Mouse (Mus musculus) heart, adult 18-20 months (tissue): ENCODE data around the gene Galnt13. TPM values are rescaled to one million over a fixed set of nuclear protein-coding genes. Genes with fewer than 3 reads are reported as not detected.
"Not testable (repeated sequence)": the region's sequence is repeated elsewhere in the genome, so short reads cannot be mapped to it uniquely, and the experiment has no call there.

Experiments
- DNase-seq, 2 experiments: peaks; one replicate each; pipeline ENCODE4 v3.0.0; 2021 to 2022; ENCODE audit warnings: mixed read lengths in 1 of 2
- total RNA-seq, 2 experiments: library from RNA; stranded (reverse); gene quantifications; 2 replicates each; pipeline ENCODE4 v1.2.3; 2021

Galnt13 gene
- total RNA-seq, 2 experiments from 2014 or later: not detected

DNA sequence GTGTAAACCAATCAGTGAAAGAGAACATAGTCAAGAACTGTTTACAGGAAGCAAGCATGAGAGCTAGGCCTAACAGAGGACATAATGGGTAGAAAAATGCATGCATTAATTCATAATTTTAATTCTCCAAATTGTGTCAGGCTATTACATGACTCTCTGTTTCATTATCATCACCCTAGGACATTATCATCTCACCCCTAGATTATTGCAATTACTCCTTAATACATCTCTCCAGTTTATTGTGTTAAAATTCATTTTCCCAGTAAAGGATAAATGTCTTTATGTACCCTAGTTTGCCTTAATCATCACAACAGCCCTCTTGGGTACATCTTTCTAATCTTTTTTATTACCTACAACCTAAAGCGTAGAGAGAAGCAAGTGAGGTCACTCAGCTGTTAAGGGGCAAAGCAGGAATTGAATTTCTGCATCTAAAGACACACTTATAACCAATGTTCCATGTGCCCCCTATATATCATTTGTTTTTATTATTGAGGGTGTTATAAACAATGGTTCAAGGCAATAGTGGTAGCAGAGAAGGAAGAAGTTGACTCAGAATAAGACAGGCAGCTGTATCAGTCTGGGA is 479.1 kb downstream of the Galnt13 start:
- no peak for DNase-seq

DNA sequence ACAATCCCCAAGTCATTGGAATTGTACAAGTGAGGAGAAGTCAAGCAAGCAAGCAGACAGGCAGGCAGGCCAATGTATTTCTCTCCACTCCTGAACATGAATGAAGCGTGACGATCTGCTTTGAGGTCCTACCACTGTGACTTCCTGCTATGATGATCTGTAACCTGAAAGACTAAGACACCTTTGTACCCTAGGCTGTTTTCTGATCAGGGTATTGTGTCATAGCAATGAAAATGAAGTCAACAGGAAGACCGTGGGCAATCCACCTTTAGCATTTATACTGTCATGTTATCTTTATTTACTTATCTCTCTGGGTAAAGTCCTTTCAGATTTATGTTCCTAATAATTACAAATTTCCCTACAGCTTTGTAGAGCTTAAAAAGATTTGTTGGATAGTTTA is 500.3 kb downstream of the Galnt13 start:
- no peak for DNase-seq

DNA sequence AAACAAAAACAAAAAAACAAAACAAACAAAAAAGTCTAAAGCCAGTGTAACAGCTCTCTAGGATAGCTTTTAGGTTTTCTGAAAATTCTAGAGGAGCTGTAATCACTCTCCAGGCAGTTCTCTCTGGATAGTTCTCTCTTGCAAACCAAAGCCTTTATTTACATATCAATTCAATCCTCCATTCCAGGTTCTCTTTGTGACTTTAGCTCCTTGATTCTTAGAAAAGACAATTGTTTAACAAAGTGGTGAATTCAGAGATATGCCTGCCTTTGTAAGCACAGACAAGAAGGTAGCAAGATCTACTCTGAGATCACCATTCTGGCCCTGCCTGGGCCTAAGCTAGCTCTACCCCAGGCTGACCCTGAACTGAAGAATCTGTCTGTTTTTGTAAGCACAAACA is 501.2 kb downstream of the Galnt13 start:
- no peak for DNase-seq

DNA sequence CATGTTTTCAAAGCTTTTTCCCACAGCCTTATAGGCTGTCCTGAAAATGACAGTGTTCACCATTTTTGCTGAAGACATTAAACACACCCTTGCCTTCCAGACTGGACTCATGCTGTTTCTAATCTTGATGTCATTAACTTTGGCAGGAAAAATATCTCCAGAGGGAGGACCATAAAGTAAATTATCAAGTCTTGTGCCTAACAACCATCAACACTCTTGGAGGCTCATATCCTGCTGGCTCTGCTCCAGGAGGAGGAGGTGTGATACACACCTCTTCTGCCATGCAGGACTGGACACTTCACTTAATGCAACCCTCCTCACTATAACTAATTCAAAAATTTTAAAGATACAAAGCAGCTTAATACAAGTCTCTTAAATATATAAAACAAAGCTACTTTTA is 502.0 kb downstream of the Galnt13 start:
- DNase-seq: no peak

DNA sequence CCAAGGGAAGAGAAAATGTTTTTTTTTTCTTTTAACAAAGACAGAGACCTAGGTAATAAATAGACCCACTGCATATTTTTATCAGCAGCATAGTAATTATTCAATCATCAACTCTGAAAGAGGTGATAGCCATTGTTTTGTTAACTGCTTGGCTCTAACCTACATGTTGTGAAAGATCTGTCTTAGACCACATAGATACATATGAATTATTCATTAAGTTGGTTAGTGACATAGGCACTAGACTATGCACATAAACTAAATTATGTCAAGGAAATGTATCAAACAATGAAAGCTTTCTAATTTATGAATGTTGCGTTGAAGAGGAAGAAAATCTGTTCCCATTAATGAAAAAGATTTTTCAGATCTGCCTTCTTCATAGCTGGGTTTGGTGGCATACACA is 507.3 kb downstream of the Galnt13 start:
- no peak for DNase-seq

DNA sequence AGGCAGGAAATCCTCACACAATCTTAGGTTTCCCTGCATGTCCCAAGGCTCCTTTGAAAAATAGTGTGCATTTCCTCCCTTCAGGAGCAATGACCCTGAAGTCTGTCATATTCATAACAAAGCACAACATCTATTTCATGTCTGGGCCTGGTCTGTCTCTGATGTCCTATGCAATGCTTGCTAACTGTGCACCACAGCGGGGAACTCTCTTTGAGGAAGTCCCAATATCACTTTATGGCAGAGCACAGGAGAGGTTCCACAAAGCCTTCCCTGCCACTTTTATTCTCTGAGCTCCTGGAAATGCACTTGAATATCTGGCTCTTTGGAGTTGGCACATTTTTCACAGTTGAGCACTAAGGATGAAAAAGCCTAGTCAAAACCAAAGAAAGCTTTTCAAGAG is 547.7 kb downstream of the Galnt13 start:
- DNase-seq: no peak

DNA sequence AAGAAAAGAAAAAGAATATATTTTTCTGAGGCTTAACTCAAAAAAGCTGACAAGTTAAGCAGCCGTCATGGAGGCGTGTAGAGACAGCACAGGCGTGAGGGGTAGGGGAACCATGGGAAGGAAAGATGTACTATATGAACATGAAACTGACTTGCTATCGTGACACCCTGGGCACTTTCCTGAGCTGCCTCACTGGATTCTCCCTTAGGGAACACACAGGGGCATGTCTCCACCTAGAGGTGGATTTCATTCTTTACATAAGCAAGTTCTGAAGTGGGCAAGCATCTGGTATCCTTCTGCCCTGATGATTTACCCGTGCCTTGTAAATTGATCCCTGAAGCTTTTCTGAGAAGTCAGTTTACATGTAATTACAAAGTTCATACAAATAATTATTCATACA is 586.4 kb downstream of the Galnt13 start:
- not testable (repeated sequence) for DNase-seq

DNA sequence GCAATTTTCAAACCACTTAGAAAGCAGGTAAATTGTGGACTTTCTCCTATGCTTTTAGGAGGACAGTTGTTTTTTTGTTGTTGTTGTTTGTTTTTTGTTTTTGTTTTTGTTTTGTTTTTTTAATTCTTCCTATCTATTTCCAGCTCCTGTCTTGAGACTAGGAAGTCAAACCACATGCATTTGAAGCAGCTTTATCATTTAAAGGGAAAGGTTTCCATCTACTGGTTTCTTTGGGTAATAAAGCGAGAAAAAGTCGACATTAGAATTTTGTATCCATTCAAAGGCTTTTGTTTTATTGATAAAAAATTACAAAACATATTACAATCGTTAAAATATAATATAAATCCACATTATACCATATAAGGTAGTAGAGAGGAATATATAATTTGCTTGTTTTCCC is 598.5 kb downstream of the Galnt13 start:
- DNase-seq: no peak

DNA sequence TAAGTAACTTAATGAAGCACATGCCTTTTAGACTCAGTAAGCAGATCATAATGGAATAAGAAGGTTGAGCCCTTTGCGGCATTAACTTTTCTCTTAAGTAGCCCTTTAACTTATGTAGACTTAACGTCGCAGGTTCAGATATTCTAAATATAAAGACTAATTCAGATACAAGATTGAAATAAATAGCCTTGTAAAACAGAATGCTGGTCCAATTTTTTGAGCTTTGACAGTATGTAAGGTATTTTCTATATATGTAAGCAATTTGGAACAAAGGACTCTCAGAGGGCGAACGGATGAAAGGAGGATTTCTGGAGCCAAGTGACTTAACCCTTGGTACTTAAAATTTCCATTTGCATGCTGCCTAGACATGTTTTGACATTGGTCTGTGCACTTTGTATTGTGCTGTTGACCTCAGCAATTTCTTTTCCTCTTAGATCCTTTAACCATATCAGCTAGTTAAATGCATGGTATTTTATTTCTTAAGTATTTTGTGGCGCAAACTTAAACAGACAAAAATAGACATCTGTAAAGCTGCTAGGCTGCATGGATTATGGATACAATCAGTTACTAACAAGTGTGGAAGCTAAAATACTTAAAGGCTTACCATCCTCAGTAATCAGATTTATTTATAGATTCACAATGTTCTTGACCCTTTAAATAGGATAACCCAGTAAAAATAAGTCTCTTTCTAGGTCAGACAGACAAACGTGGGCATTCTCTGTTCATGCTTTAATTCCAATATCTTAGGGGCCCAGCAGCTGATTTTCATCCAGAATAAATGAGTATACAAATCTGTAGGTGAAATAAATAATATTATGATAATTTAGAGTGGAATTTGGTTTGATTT is 629.6 kb downstream of the Galnt13 start:
- no peak for DNase-seq

DNA sequence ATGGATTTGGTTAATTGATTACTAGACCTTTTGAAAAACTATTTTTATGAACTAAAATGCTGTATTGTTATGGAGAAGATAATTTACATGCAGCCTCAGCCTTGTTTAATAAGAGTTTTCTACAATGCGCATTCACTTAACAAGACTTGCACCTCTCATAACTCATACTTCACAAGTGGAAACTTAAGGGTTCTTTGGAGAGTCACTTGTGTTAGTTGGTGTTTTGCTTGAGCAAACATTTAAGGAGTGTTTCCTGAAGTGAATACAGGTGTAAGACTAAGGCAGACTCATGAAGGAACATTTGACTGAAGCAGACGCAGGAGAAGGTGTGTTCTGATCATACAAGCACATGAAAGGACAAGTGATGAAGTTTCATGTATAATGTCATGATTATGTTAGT is 649.5 kb downstream of the Galnt13 start:
- DNase-seq: no peak

DNA sequence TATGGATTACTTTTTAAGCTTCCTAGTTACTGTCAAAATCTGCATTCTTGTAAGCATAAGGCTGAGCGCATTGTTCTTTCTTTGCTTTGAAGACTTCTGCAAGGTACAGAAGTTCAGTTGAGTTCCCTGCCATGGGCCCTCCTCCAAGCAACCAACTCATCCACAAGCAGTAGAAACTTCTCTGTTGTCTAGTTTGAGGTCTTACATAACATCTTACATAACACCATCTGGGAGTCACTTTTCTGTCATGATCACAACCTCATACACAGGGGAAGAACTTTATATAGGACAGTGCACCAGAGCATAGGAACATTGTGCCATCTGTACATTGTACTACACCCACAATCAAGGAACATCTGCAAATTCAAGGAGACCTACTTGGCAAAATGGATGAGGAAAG is 651.9 kb downstream of the Galnt13 start:
- no peak for DNase-seq

DNA sequence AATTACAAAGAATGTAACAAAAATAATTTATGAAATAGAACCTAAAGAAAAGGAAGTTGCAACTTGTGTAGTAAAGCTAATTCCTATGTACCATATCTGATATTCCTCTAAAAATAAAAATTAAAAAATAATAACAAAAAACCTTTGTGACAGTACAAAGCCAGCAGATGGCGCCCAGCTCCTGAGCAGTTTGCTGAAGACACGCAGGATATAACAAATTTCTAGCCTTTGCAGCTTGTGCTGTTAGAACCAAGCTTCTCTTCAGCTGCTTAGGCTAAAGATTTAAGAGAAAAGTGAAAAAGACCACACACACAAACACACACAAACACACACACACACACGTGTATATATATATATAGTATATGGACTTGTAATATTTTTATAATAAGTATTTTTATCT is 654.2 kb downstream of the Galnt13 start:
- peak in 1 of 2 experiments; percentile 26 for DNase-seq

DNA sequence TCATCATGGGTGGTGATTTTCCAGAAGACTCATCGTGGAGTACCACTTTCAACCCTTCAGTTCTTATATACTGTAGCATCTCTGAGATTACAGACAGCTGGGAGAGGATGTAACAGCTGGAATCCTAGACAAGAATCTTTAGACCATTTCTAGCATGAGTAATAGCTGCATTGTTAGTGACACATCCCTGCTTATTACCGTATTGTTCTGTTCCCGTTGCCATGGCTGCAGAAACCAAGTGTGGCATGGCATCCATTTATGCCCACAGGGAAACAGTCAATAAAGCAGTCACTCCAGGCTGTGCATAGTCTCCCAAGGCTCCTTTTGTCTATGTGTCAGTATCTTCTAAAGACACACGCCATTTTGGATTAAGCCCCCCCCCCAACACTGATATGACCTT is 655.4 kb downstream of the Galnt13 start:
- DNase-seq: no peak

DNA sequence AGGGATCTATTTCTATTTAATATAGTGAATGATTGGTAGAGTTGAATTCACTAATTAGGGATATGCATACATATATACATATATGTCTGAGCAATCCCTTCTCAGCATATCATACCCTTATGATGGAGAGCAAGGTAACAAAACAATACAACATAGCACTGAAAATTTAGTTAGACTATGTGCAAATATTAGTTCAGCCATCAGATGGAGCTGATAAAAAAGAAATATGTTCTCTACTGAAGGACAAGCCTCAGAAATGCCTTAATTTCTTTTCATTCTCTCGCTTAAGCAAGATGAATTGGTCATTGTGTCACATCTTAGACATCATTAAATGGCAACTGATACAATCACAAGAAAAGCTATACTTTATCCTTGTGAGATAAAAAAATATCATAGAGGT is 663.0 kb downstream of the Galnt13 start:
- no peak for DNase-seq

DNA sequence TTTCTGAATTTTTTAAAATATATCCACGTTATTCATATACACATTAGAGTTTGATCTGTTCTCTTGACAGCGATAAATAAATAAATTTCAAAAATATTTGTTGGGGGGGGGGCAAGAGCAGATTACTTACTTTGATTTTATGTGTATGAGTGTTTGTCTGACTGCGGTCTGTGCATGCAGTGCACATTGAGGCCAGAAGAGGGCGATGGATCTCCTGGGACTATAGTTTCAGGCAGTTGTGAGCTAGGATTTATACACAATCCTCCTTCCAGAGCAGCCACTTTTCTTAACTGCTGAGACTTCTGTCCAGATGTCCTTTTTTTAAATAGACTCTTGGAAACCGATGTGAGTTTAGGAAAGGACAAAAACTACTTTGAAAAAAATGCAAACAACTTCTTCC is 665.2 kb downstream of the Galnt13 start:
- DNase-seq: no peak

DNA sequence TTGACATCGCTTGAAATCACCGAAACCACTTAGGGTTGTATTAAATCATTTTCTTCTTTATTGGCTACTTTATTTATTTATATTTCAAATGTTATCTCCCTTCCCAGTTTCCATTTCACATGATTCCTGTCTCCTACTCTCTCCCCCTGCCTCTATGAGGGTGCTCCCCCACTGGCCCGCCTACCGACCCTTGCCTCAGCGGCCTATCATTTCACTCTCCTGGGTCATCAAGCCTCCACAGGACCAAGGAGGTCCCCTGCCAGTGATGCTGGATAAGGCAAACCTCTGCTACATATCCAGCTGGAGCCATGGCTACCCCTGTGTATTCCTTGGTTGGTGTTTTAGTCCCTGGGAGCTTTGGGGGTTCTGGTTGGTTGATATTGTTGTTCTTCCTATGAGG is 667.4 kb downstream of the Galnt13 start:
- DNase-seq: no peak

DNA sequence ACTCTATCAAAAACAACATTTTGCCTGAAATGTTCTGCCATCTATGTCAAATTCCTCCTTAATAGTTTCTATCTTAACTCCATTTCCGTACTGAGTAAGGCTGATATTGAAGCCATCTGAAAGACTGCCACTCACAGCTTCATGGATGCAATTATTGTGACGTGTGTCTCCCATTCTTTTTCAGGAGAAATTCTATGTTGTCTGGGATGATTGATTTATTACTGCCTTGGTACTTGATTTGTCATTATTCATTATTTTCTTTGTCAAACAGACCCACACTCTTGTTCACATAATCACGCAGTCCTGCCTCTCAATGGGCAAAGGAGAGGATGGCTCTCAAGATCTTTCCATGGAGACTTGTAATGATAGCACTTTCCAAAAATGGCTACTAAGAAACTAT is 671.7 kb downstream of the Galnt13 start:
- DNase-seq: no peak

DNA sequence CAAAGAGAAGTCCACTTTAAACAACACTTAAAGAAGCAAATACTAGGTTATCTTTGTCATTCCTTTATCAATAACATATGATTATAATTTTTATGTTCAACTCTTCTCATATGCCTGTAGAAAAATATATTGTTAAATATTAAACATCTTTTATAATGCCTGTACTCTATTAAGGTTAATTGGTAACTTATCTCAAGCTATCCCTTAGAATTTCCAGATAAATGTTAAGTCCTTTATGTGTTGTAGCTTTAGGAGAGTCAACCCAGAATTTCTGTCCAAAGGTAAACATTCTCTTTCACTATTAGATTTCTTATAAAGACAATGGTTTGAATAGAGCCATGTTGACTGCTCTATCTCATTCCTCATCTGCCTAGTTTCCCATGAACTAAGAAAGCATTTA is 717.0 kb downstream of the Galnt13 start:
- DNase-seq: no peak

DNA sequence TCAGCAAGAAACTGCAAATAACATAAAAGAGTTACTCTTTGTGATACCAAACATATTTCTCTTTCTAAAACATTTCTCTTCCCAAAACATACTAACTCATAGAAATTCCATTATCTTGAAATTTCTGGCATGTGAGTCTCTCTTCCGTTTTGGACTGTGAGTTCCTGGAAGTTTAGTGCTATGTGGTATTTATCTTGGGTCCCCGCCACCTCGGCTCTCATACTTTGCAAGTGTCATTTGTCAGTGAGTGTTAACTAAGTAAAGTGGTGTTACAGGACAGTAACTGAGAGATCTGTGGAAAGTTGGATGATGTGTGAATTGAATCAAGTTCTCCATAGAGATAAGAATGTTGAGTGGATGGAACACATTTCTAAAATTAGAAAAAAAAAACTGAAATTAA is 728.7 kb downstream of the Galnt13 start:
- peak in 1 of 2 experiments; percentile 3 for DNase-seq
